Mouse (Mus musculus) hindbrain, embryonic 14.5 days (tissue): ENCODE measurements around the gene Glis2. TPM values are rescaled to one million over a fixed set of nuclear protein-coding genes. Genes with fewer than 3 reads are reported as not detected.

ENCODE experiments used
- ATAC-seq: fragments of 200-750 bp; cut with Nextera tagmentation; 2 replicates; pipeline ENCODE4 v1.8.0; 2017; ENCODE audit warnings: moderate number of reproducible peaks, mild to moderate bottlenecking, moderate TSS enrichment, moderate library complexity; ENCODE audit not compliant: low FRiP score
- DNase-seq: peaks from one replicate; pipeline ENCODE4 v3.0.0-alpha.2; 2015; ENCODE audit warnings: low spot score
- H3K27ac ChIP-seq: fragments of 300-500 bp; sonication (generic); 2 replicates; pipeline ENCODE4 v1.5.1; 2014; ENCODE audit warnings: mild to moderate bottlenecking, moderate library complexity
- H3K27me3 ChIP-seq: fragments of 300-500 bp; sonication (generic); 2 replicates; pipeline ENCODE4 v1.6.1; 2014; ENCODE audit warnings: mild to moderate bottlenecking, low read length, mixed read lengths; ENCODE audit not compliant: control insufficient read depth, insufficient read depth
- H3K36me3 ChIP-seq: fragments of 300-500 bp; sonication (generic); replicated peaks from 2 replicates; pipeline ENCODE4 v1.6.1; 2014; ENCODE audit not compliant: control insufficient read depth, insufficient read depth
- H3K4me1 ChIP-seq: fragments of 300-500 bp; sonication (generic); replicated peaks from 2 replicates; pipeline ENCODE4 v1.6.1; 2014; ENCODE audit warnings: antibody characterized with exemption, low read length, mixed read lengths; ENCODE audit not compliant: control insufficient read depth, insufficient read depth
- H3K4me2 ChIP-seq: fragments of 300-500 bp; sonication (generic); replicated peaks from 2 replicates; pipeline ENCODE4 v1.6.1; 2014; ENCODE audit warnings: mild to moderate bottlenecking, moderate library complexity
- H3K4me3 ChIP-seq: fragments of 300-500 bp; sonication (generic); replicated peaks from 2 replicates; pipeline ENCODE4 v1.5.1; 2014; ENCODE audit warnings: mild to moderate bottlenecking, low read length
- H3K9ac ChIP-seq: fragments of 300-500 bp; sonication (generic); 2 replicates; pipeline ENCODE4 v1.6.1; 2014
- H3K9me3 ChIP-seq: fragments of 300-500 bp; sonication (generic); 2 replicates; pipeline ENCODE4 v1.6.1; 2016; ENCODE audit warnings: low read length; ENCODE audit not compliant: control insufficient read depth
- WGBS: fragments of 180-500 bp; shearing (Covaris S2); extraction: QIAGEN DNeasy Blood & Tissue Kit; methylation state at CpG from one replicate; pipeline ENCODE4 v1.1.7; 2014; 5-methylcytosine and 5-hydroxymethylcytosine counted together
- polyA plus RNA-seq: library from polyadenylated mRNA; unstranded; fragments of >200 nt; fragmentation: Nextera tagmentation; extraction: Ambion mirVana; gene quantifications from 2 replicates; pipeline ENCODE4 v1.2.1, GENCODE M21; 2014

The Glis2 gene
- polyA plus RNA-seq, 1 experiment from 2014 or later, result 19.0 TPM

GRCm38 (mm10) chr16:4592909-4593875, 1.3 kb upstream of the Glis2 start:
- 11% methylated on average over 32 of the region's 32 CpGs for WGBS
- H3K36me3 ChIP-seq, result peaks cover 6% of the 10 kb centered on the region; the same call in 1 of the 2 replicates
- H3K9me3 ChIP-seq, result no peaks in the 10 kb centered on the region
- ATAC-seq (no peak), DNase-seq (peak; percentile 76)
- peak overlapping the region; percentile 94 for H3K27ac ChIP-seq
- peak overlapping the region; percentile 87 for H3K4me3 ChIP-seq
- H3K9ac ChIP-seq, result peak overlapping the region; percentile 98
- peaks cover 40% of the 10 kb centered on the region for H3K4me1 ChIP-seq
- H3K27me3 ChIP-seq, result no peaks in the 10 kb centered on the region
- peak overlapping the region; percentile 91 for H3K4me2 ChIP-seq

GRCm38 (mm10) chr16:4594814-4595526, 457 bp downstream of the Glis2 start:
- H3K27me3 ChIP-seq, result no peaks in the 10 kb centered on the region
- H3K4me2 ChIP-seq, result peak overlapping the region; percentile 91
- peaks cover 6% of the 10 kb centered on the region; the same call in 1 of the 2 replicates for H3K36me3 ChIP-seq
- peak overlapping the region; percentile 87 for H3K4me3 ChIP-seq
- 0% methylated on average over 27 of the region's 52 CpGs for WGBS
- no peak for DNase-seq
- peak overlapping the region; percentile 94 for H3K27ac ChIP-seq
- H3K9ac ChIP-seq, result peak overlapping the region; percentile 98
- H3K4me1 ChIP-seq, result peaks cover 51% of the 10 kb centered on the region
- peak; percentile 42 for ATAC-seq
- H3K9me3 ChIP-seq, result no peaks in the 10 kb centered on the region

GRCm38 (mm10) chr16:4595527-4595963, 1.0 kb downstream of the Glis2 start:
- Histone ChIP-seq H3K4me3 (peak overlapping the region; percentile 87), H3K9ac (peak overlapping the region; percentile 98), H3K4me1 (peaks cover 51% of the 10 kb centered on the region), H3K4me2 (peak overlapping the region; percentile 91), H3K27me3 (no peaks in the 10 kb centered on the region), H3K36me3 (peaks cover 2% of the 10 kb centered on the region; the same call in 1 of the 2 replicates), H3K9me3 (no peaks in the 10 kb centered on the region), H3K27ac (peak overlapping the region; percentile 94)
- ATAC-seq (peak; percentile 7; the same call in 1 of the 2 replicates), DNase-seq (no peak)
- WGBS, result 2% methylated on average over 5 of the region's 5 CpGs

- WGBS, result 11% methylated on average over 3 of the region's 3 CpGs
- no peak for DNase-seq
- H3K27ac ChIP-seq, result peak overlapping the region; percentile 94
- peaks cover 51% of the 10 kb centered on the region for H3K4me1 ChIP-seq
- H3K4me3 ChIP-seq, result peak overlapping the region; percentile 87
- H3K9ac ChIP-seq, result peak overlapping the region; percentile 98
- H3K9me3 ChIP-seq, result no peaks in the 10 kb centered on the region
- no peak for ATAC-seq
- no peaks in the 10 kb centered on the region for H3K36me3 ChIP-seq
- no peaks in the 10 kb centered on the region for H3K27me3 ChIP-seq
- peak overlapping the region; percentile 91 for H3K4me2 ChIP-seq
Measured at GRCm38 (mm10) chr16:4596141-4596728, 1.7 kb downstream of the Glis2 start.

GRCm38 (mm10) chr16:4596836-4597235, 2.3 kb downstream of the Glis2 start:
- Histone ChIP-seq H3K9ac (peak overlapping the region; percentile 98; the same call in 1 of the 2 replicates), H3K4me3 (peak overlapping the region; percentile 87; the same call in 1 of the 2 replicates), H3K27ac (0 out of 2 replicates have a peak overlapping the region, but pooled peaks have one; percentile 26), H3K27me3 (no peaks in the 10 kb centered on the region), H3K4me1 (peaks cover 52% of the 10 kb centered on the region), H3K9me3 (no peaks in the 10 kb centered on the region), H3K4me2 (peak overlapping the region; percentile 91), H3K36me3 (no peaks in the 10 kb centered on the region)
- WGBS, result 26% methylated on average over 2 of the region's 2 CpGs
- no peak for ATAC-seq
- DNase-seq, result no peak

- H3K9me3 ChIP-seq, result no peaks in the 10 kb centered on the region
- H3K9ac ChIP-seq, result peak overlapping the region; percentile 25; the same call in 1 of the 2 replicates
- DNase-seq (no peak), ATAC-seq (no peak)
- WGBS, result 58% methylated on average over 7 of the region's 7 CpGs
- peak overlapping the region; percentile 87; the same call in 1 of the 2 replicates for H3K4me3 ChIP-seq
- H3K36me3 ChIP-seq, result no peaks in the 10 kb centered on the region
- no peaks in the 10 kb centered on the region for H3K27me3 ChIP-seq
- peak overlapping the region; percentile 91 for H3K4me2 ChIP-seq
- H3K27ac ChIP-seq, result no peak overlapping the region
- peaks cover 57% of the 10 kb centered on the region for H3K4me1 ChIP-seq
Measured at GRCm38 (mm10) chr16:4597296-4597695, 2.8 kb downstream of the Glis2 start.

- no peak for ATAC-seq
- H3K9me3 ChIP-seq, result no peaks in the 10 kb centered on the region
- 63% methylated on average over 5 of the region's 5 CpGs for WGBS
- no peak for DNase-seq
- peak overlapping the region; percentile 0 for H3K4me2 ChIP-seq
- H3K9ac ChIP-seq, result 0 out of 2 replicates have a peak overlapping the region, but pooled peaks have one; percentile 39
- no peaks in the 10 kb centered on the region for H3K36me3 ChIP-seq
- 0 out of 2 replicates have a peak overlapping the region, but pooled peaks have one; percentile 87 for H3K4me3 ChIP-seq
- H3K27me3 ChIP-seq, result no peaks in the 10 kb centered on the region
- no peak overlapping the region for H3K27ac ChIP-seq
- H3K4me1 ChIP-seq, result peaks cover 61% of the 10 kb centered on the region
Measured at GRCm38 (mm10) chr16:4598041-4598440, 3.5 kb downstream of the Glis2 start.

GRCm38 (mm10) chr16:4598891-4599543, 4.5 kb downstream of the Glis2 start:
- peak overlapping the region; percentile 0; the same call in 1 of the 2 replicates for H3K4me2 ChIP-seq
- 20% methylated on average over 6 of the region's 6 CpGs for WGBS
- H3K27ac ChIP-seq, result 0 out of 2 replicates have a peak overlapping the region, but pooled peaks have one; percentile 52
- H3K4me1 ChIP-seq, result peaks cover 63% of the 10 kb centered on the region
- H3K4me3 ChIP-seq, result no peak overlapping the region
- ATAC-seq (no peak), DNase-seq (no peak)
- H3K36me3 ChIP-seq, result no peaks in the 10 kb centered on the region
- H3K9me3 ChIP-seq, result no peaks in the 10 kb centered on the region
- no peak overlapping the region for H3K9ac ChIP-seq
- no peaks in the 10 kb centered on the region for H3K27me3 ChIP-seq
